In the genomic region with DNA sequence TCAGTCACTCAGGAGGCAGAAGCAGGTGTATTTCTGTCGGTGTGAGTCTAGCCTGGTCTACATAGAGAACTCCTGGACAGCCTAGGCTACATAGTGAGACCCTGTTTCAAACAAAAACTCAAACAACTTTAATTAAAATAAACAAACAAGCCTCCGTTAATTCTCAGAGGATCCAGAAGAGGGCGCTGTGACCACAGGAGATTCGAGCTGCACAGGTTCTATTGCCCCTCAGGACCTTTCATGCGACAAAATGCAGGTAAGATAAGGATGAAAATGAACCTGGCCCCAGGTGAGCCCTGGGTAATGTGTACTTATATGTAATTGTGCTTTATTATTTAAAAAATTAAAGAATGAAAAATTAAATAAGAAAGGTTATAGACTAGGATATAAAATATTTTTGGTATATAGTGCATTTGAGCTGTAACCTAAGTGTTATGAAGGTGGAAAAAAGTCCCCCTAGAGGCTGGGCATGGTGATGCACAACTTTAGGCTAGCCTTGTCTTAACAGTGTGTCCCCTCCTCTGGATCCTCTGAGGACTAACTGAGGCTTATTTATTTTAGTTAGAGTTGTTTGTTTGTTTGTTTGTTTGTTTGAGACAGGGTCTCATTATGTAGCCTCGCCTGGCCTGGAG, we compare ENCODE assay signal across 10 mouse cellular contexts. TPM values are rescaled to one million over a fixed set of nuclear protein-coding genes. Genes with fewer than 3 reads are reported as not detected.
DNase-seq lines count a peak whose midpoint lies in the region; ATAC-seq and TF ChIP-seq lines count a peak whose summit lies in the region.
"Had no signal": no experiment of that assay in that cellular context is flagged by ENCODE, and none has a peak within 500 bp of the region (broad histone marks: within the 10 kb centered on the region; RNA-seq: fewer than 3 reads in every experiment).

No protein-coding gene starts in this region.

- H3K9ac ChIP-seq in heart, postnatal 0 days (replicated peaks; ENCODE audit: low read depth, low read length): no peak overlapping the region
- H3K9ac ChIP-seq in heart, embryonic 11.5 days (ENCODE audit: low read depth, low read length): no peak overlapping the region
- no peak overlapping the region for H3K9ac ChIP-seq in forebrain, embryonic 13.5 days
- H3K9ac ChIP-seq in forebrain, embryonic 16.5 days (replicated peaks; ENCODE audit: low read depth, low read length): no peak overlapping the region
- H3K9ac ChIP-seq in hindbrain, embryonic 11.5 days (ENCODE audit: low read depth, low read length): no peak overlapping the region
- H3K9ac ChIP-seq: heart, embryonic 13.5 days had no signal

- WGBS in heart, postnatal 0 days: 9% methylated on average over 6 of the region's 6 CpGs
- WGBS in heart, embryonic 11.5 days (ENCODE audit: insufficient replicate concordance): 11% methylated on average over 6 of the region's 6 CpGs
- 9% methylated on average over 6 of the region's 6 CpGs for WGBS in forebrain, embryonic 13.5 days
- 7% methylated on average over 6 of the region's 6 CpGs for WGBS in forebrain, embryonic 16.5 days
- 13% methylated on average over 6 of the region's 6 CpGs for WGBS in hindbrain, embryonic 11.5 days

- peak; percentile 50 for TF ChIP-seq CTCF in heart, postnatal 0 days (IDR thresholded peaks at IDR 0.05; ENCODE audit: low read depth)

- DNase-seq in heart, postnatal 0 days (ENCODE audit: low spot score): no peak
- DNase-seq in 3T3-L1 (ENCODE audit: low read depth, low spot score) (peak; percentile 74), ES-CJ7 (ENCODE audit: low read depth, low spot score) (peak; percentile 78)
- peak; percentile 31 for DNase-seq in kidney, postnatal 14 days
- DNase-seq in hindbrain, embryonic 11.5 days (ENCODE audit: low spot score): no peak

- H3K27me3 ChIP-seq in heart, postnatal 0 days (ENCODE audit: control insufficient read depth, insufficient read depth, low read length): 0 out of 2 replicates have a peak, but pooled peaks cover 2% of the 10 kb centered on the region
- H3K27me3 ChIP-seq in heart, embryonic 11.5 days (ENCODE audit: control insufficient read depth, insufficient read depth, low read length): peaks cover 7% of the 10 kb centered on the region
- peaks cover 13% of the 10 kb centered on the region for H3K27me3 ChIP-seq in forebrain, embryonic 13.5 days
- 0 out of 2 replicates have a peak, but pooled peaks cover 4% of the 10 kb centered on the region for H3K27me3 ChIP-seq in forebrain, embryonic 16.5 days (replicated peaks; ENCODE audit: control insufficient read depth, insufficient read depth, low read length)
- no peaks in the 10 kb centered on the region for H3K27me3 ChIP-seq in hindbrain, embryonic 11.5 days (ENCODE audit: control insufficient read depth, insufficient read depth, low read length)

- no peak overlapping the region for H3K4me3 ChIP-seq in heart, postnatal 0 days (ENCODE audit: low read depth, low read length)
- no peak overlapping the region for H3K4me3 ChIP-seq in heart, embryonic 11.5 days (ENCODE audit: low read depth, low read length)
- no peak overlapping the region for H3K4me3 ChIP-seq in forebrain, embryonic 13.5 days
- H3K4me3 ChIP-seq in forebrain, embryonic 16.5 days (replicated peaks; ENCODE audit: low read length): no peak overlapping the region
- H3K4me3 ChIP-seq in hindbrain, embryonic 11.5 days (ENCODE audit: low read depth, low read length): no peak overlapping the region
- H3K4me3 ChIP-seq: heart, embryonic 13.5 days had no signal

- no peak for TF ChIP-seq EP300 in heart, postnatal 0 days (IDR thresholded peaks at IDR 0.05; ENCODE audit: low read depth)

- H3K4me2 ChIP-seq in heart, postnatal 0 days (ENCODE audit: low read depth, low read length): no peak overlapping the region
- no peak overlapping the region for H3K4me2 ChIP-seq in heart, embryonic 11.5 days
- no peak overlapping the region for H3K4me2 ChIP-seq in forebrain, embryonic 13.5 days
- H3K4me2 ChIP-seq in forebrain, embryonic 16.5 days (ENCODE audit: low read length): no peak overlapping the region
- no peak overlapping the region for H3K4me2 ChIP-seq in hindbrain, embryonic 11.5 days (replicated peaks; ENCODE audit: low read depth, low read length)
- H3K4me2 ChIP-seq: heart, embryonic 13.5 days had no signal

- no peaks in the 10 kb centered on the region for H3K9me3 ChIP-seq in heart, postnatal 0 days (replicated peaks; ENCODE audit: control insufficient read depth, low read length)
- 0 out of 2 replicates have a peak, but pooled peaks cover 4% of the 10 kb centered on the region for H3K9me3 ChIP-seq in heart, embryonic 11.5 days (replicated peaks; ENCODE audit: control insufficient read depth, low read length)
- H3K9me3 ChIP-seq in forebrain, embryonic 13.5 days (replicated peaks): 0 out of 2 replicates have a peak, but pooled peaks cover 4% of the 10 kb centered on the region
- H3K9me3 ChIP-seq in forebrain, embryonic 16.5 days (ENCODE audit: control insufficient read depth, low read length): no peaks in the 10 kb centered on the region
- no peaks in the 10 kb centered on the region for H3K9me3 ChIP-seq in hindbrain, embryonic 11.5 days (ENCODE audit: control insufficient read depth, low read length)
- H3K9me3 ChIP-seq: heart, embryonic 13.5 days had no signal

- H3K27ac ChIP-seq in heart, postnatal 0 days (ENCODE audit: low read depth): no peak overlapping the region
- H3K27ac ChIP-seq in heart, embryonic 11.5 days (ENCODE audit: low read depth, low read length): no peak overlapping the region
- H3K27ac ChIP-seq in forebrain, embryonic 13.5 days: no peak overlapping the region
- H3K27ac ChIP-seq in forebrain, embryonic 16.5 days (ENCODE audit: low read length): no peak overlapping the region
- no peak overlapping the region for H3K27ac ChIP-seq in hindbrain, embryonic 11.5 days (ENCODE audit: low read depth, low read length)
- H3K27ac ChIP-seq: heart, embryonic 13.5 days; macrophage had no signal

- ATAC-seq in heart, postnatal 0 days (ENCODE audit: insufficient read depth, low read depth): no peak
- ATAC-seq in heart, embryonic 11.5 days (replicated peaks; ENCODE audit: insufficient number of reproducible peaks, low FRiP score, low TSS enrichment): no peak
- no peak for ATAC-seq in forebrain, embryonic 13.5 days
- ATAC-seq in forebrain, embryonic 16.5 days: no peak
- no peak for ATAC-seq in hindbrain, embryonic 11.5 days (ENCODE audit: low FRiP score)

- no peaks in the 10 kb centered on the region for H3K36me3 ChIP-seq in heart, postnatal 0 days (replicated peaks; ENCODE audit: control insufficient read depth, insufficient read depth, low read length)
- no peaks in the 10 kb centered on the region for H3K36me3 ChIP-seq in heart, embryonic 11.5 days (ENCODE audit: control insufficient read depth, insufficient read depth, low read length)
- H3K36me3 ChIP-seq in forebrain, embryonic 13.5 days (ENCODE audit: poor library complexity, severe bottlenecking): no peaks in the 10 kb centered on the region
- H3K36me3 ChIP-seq in forebrain, embryonic 16.5 days (ENCODE audit: control insufficient read depth, insufficient read depth): no peaks in the 10 kb centered on the region
- no peaks in the 10 kb centered on the region for H3K36me3 ChIP-seq in hindbrain, embryonic 11.5 days (ENCODE audit: control insufficient read depth, insufficient read depth, low read length)
- H3K36me3 ChIP-seq: heart, embryonic 13.5 days had no signal

- H3K4me1 ChIP-seq in heart, postnatal 0 days (ENCODE audit: control insufficient read depth, insufficient read depth): peaks cover 10% of the 10 kb centered on the region
- H3K4me1 ChIP-seq in heart, embryonic 11.5 days (ENCODE audit: control insufficient read depth, insufficient read depth, low read length): no peaks in the 10 kb centered on the region
- H3K4me1 ChIP-seq in forebrain, embryonic 13.5 days: no peaks in the 10 kb centered on the region
- H3K4me1 ChIP-seq in forebrain, embryonic 16.5 days (replicated peaks; ENCODE audit: control insufficient read depth, insufficient read depth, low read length): no peaks in the 10 kb centered on the region
- no peaks in the 10 kb centered on the region for H3K4me1 ChIP-seq in hindbrain, embryonic 11.5 days (replicated peaks; ENCODE audit: control insufficient read depth, insufficient read depth, low read length)

RNA-seq across cellular contexts. Expression of gene Bcan, which starts 10.7 kb away (rescaled TPM):
- total RNA-seq in heart, postnatal 0 days (2014; rRNA removed; ENCODE audit: low replicate concordance): not detected in 2 replicates
- polyA plus RNA-seq in heart, postnatal 0 days (2015; fragmentation: Nextera tagmentation; extraction: Ambion mirVana): 0.04 TPM in 1 of 2 replicates, not detected in the other
- not detected in 2 replicates for polyA plus RNA-seq in heart, embryonic 11.5 days (2014; fragmentation: Nextera tagmentation; extraction: Ambion mirVana)
- 9.5 and 9.6 TPM in 2 replicates for polyA plus RNA-seq in forebrain, embryonic 13.5 days (2015; fragmentation: Nextera tagmentation; extraction: Ambion mirVana)
- polyA plus RNA-seq in forebrain, embryonic 16.5 days (2015; fragmentation: Nextera tagmentation; extraction: Ambion mirVana): 34.8 and 43.6 TPM in 2 replicates
- polyA plus RNA-seq in hindbrain, embryonic 11.5 days (2014; fragmentation: Nextera tagmentation; extraction: Ambion mirVana): 0.21 and 0.82 TPM in 2 replicates
- polyA plus RNA-seq: macrophage had no signal

RNA-seq across cellular contexts. Expression of gene Hapln2, which starts 16.6 kb away (rescaled TPM):
- not detected in 2 replicates for total RNA-seq in heart, postnatal 0 days (2014; rRNA removed; ENCODE audit: low replicate concordance)
- 0.10 and 0.15 TPM in 2 replicates for polyA plus RNA-seq in heart, postnatal 0 days (2015; fragmentation: Nextera tagmentation; extraction: Ambion mirVana)
- polyA plus RNA-seq in heart, embryonic 11.5 days (2014; fragmentation: Nextera tagmentation; extraction: Ambion mirVana): not detected in 2 replicates
- polyA plus RNA-seq in forebrain, embryonic 13.5 days (2015; fragmentation: Nextera tagmentation; extraction: Ambion mirVana): 0.11 and 0.36 TPM in 2 replicates
- 0.25 and 0.35 TPM in 2 replicates for polyA plus RNA-seq in forebrain, embryonic 16.5 days (2015; fragmentation: Nextera tagmentation; extraction: Ambion mirVana)
- polyA plus RNA-seq in hindbrain, embryonic 11.5 days (2014; fragmentation: Nextera tagmentation; extraction: Ambion mirVana): not detected in 2 replicates
- polyA plus RNA-seq: heart, embryonic 13.5 days; macrophage had no signal

RNA-seq across cellular contexts. Expression of gene Gpatch4, which starts 32.2 kb away (rescaled TPM):
- 1.2 and 3.4 TPM in 2 replicates for total RNA-seq in heart, postnatal 0 days (2014; rRNA removed; ENCODE audit: low replicate concordance)
- 10.9 and 11.6 TPM in 2 replicates for polyA plus RNA-seq in heart, postnatal 0 days (2015; fragmentation: Nextera tagmentation; extraction: Ambion mirVana)
- 22.1 and 23.9 TPM in 2 replicates for polyA plus RNA-seq in heart, embryonic 11.5 days (2014; fragmentation: Nextera tagmentation; extraction: Ambion mirVana)
- 29.7 and 30.7 TPM in 2 replicates for polyA plus RNA-seq in forebrain, embryonic 13.5 days (2015; fragmentation: Nextera tagmentation; extraction: Ambion mirVana)
- polyA plus RNA-seq in forebrain, embryonic 16.5 days (2015; fragmentation: Nextera tagmentation; extraction: Ambion mirVana): 32.5 and 36.3 TPM in 2 replicates
- polyA plus RNA-seq in hindbrain, embryonic 11.5 days (2014; fragmentation: Nextera tagmentation; extraction: Ambion mirVana): 34.4 and 37.4 TPM in 2 replicates

RNA-seq across cellular contexts. Expression of gene Nes, which starts 39.9 kb away (rescaled TPM):
- 17.2 and 35.7 TPM in 2 replicates for total RNA-seq in heart, postnatal 0 days (2014; rRNA removed; ENCODE audit: low replicate concordance)
- polyA plus RNA-seq in heart, postnatal 0 days (2015; fragmentation: Nextera tagmentation; extraction: Ambion mirVana): 9.1 and 9.9 TPM in 2 replicates
- 11.1 and 15.1 TPM in 2 replicates for polyA plus RNA-seq in heart, embryonic 11.5 days (2014; fragmentation: Nextera tagmentation; extraction: Ambion mirVana)
- polyA plus RNA-seq in forebrain, embryonic 13.5 days (2015; fragmentation: Nextera tagmentation; extraction: Ambion mirVana): 76.3 and 79.9 TPM in 2 replicates
- polyA plus RNA-seq in forebrain, embryonic 16.5 days (2015; fragmentation: Nextera tagmentation; extraction: Ambion mirVana): 35.7 and 41.6 TPM in 2 replicates
- 71.6 and 87.9 TPM in 2 replicates for polyA plus RNA-seq in hindbrain, embryonic 11.5 days (2014; fragmentation: Nextera tagmentation; extraction: Ambion mirVana)

RNA-seq across cellular contexts. Expression of gene Naxe, which starts 47.5 kb away (rescaled TPM):
- 119 and 133 TPM in 2 replicates for total RNA-seq in heart, postnatal 0 days (2014; rRNA removed; ENCODE audit: low replicate concordance)
- polyA plus RNA-seq in heart, postnatal 0 days (2015; fragmentation: Nextera tagmentation; extraction: Ambion mirVana): 151 and 159 TPM in 2 replicates
- polyA plus RNA-seq in heart, embryonic 11.5 days (2014; fragmentation: Nextera tagmentation; extraction: Ambion mirVana): 136 and 149 TPM in 2 replicates
- 154 and 157 TPM in 2 replicates for polyA plus RNA-seq in forebrain, embryonic 13.5 days (2015; fragmentation: Nextera tagmentation; extraction: Ambion mirVana)
- polyA plus RNA-seq in forebrain, embryonic 16.5 days (2015; fragmentation: Nextera tagmentation; extraction: Ambion mirVana): 164 and 168 TPM in 2 replicates
- 133 and 138 TPM in 2 replicates for polyA plus RNA-seq in hindbrain, embryonic 11.5 days (2014; fragmentation: Nextera tagmentation; extraction: Ambion mirVana)

Comparison
In these comparisons a context has a peak if more than half of its experiments do, and no peak if none do; other contexts are left out.
1. DNase-seq: peak in 3T3-L1 (single experiment), ES-CJ7 (single experiment) and kidney, postnatal 14 days (single experiment); none in heart, postnatal 0 days (single experiment) and hindbrain, embryonic 11.5 days (single experiment).